Mouse (Mus musculus) kidney, adult 2 months (tissue): ENCODE data around the gene Gm20425.

Source experiments
- CTCF ChIP-seq: fragments of 200-500 bp; conservative IDR thresholded peaks from 2 replicates; pipeline ENCODE4 v1.5.1; 2011; ENCODE audit warnings: low read depth, mild to moderate bottlenecking, control low read depth, low read length, moderate library complexity, mixed read lengths; ENCODE audit not compliant: insufficient read depth, insufficient read length
- POLR2A ChIP-seq: fragments of 200-500 bp; IDR thresholded peaks from one replicate; pipeline ENCODE4 v1.6.1; 2011; ENCODE audit warnings: low read depth, low read length, control low read depth

DNA sequence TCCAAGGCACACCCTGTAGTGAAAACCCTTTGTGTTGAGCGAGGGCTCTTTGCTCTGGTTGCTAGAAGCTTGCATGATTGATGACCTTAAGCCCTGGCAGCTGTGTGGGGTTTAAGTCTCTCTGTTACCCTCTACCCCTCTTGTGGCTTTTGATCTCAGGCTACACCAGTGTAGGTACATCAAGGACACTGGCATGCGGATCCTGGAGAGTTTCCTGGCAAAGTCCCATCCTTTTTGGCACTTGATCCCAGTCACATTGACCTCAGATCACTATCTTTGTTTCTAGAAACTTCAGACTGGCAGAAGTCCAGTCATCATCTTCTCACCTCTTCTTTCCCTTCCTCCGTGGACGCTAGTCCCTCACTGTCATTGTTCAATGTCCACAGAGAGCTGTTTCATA, 18.5 kb upstream of the Gm20425 start:
- TF ChIP-seq POLR2A: no peak
- TF ChIP-seq CTCF: no peak
